Mouse (Mus musculus) layer of hippocampus, postnatal 25 days (tissue): ENCODE measurements around the gene Arhgef10l. TPM values are rescaled to one million over a fixed set of nuclear protein-coding genes. Genes with fewer than 3 reads are reported as not detected.

Source experiments
- DNase-seq, 2 experiments: peaks; one replicate each; pipeline ENCODE4 v3.0.0; 2022; ENCODE audit warnings: mixed read lengths in 2 of 2, low spot score in 1 of 2; ENCODE audit errors: extremely low spot score in 1 of 2
- total RNA-seq, 2 experiments: library from RNA; stranded (reverse); gene quantifications; 2 replicates each; pipeline ENCODE4 v1.2.3; 2021

Arhgef10l gene
- 10 to 100 TPM; 43.4 to 46.6 TPM for total RNA-seq

DNA sequence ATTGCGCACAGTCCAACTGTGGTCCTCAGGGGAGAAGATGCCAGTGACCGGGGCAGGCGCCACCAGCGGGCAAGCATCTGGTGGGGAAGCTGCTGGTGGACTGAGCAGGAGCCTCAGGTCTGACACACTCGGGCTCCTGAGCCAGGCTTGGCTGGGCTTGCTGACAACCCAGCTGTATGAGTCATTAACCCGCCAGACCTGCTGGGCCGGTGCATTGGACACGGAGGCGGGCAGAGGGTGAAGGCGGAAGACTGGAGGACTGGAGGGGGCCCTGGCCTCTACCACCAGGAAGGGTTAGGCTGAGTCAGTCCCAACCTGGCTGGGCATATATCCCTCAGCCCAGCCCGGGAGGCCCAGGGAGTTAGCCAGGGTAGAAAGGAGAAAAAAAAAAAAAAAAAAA, at the start of gene Arhgef10l:
Gene Arhgef10l, minus strand, starts transcription at position 253 of the 400 bp plus-strand sequence.
- no peak for DNase-seq

GRCm38 (mm10) chr4:140714586-140714985, 48.8 kb upstream of the Arhgef10l start:
- no peak for DNase-seq

- DNase-seq: peak; percentile 94 to 97
These were observed 47.9 kb upstream of the Arhgef10l start for GRCm38 (mm10) chr4:140713480-140714365.

- no peak for DNase-seq
These were observed 45.5 kb upstream of the Arhgef10l start for GRCm38 (mm10) chr4:140711360-140711759.

- no peak for DNase-seq
These were observed 45.0 kb upstream of the Arhgef10l start for GRCm38 (mm10) chr4:140710781-140711180.

DNA sequence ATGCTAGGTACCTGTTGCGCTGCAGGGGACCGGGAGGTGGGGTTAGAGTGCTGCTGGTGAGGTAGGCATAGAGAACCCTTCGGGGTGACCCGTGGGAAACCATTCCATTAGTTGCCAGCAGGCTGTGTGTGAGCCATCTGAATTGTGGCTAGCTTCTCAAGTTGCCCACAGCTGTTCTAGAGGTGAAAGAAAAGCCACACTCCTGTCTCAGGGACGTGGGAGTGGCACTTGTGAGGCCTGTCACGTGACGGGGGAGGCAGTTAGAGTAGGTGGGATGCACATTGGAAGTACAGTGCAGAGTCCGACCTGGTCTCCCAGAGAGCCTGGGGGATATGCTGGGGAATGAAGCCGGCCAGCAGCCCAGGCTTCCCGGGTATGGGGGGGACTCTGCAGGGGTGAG, 43.8 kb upstream of the Arhgef10l start:
- no peak for DNase-seq

DNA sequence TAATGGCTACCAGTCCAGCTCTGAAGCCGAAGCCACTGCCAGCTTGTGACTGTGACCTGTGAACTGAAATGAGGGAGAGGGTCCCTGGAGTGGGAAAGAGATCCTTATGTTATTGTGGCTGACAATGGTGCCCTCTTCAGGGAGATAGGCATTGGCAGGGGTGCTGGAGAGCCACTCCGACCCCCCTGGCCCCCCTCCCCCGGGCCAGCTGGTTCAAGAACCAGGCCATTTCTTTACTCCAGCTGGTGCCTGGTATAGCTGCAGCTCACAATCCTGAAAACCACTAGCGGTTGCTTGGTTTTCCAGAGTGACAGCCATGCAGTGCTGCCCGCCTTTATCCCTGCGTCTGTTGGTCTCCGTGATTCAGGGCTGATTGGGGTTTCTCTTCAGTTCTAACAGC, 43.3 kb upstream of the Arhgef10l start:
- DNase-seq: no peak

GRCm38 (mm10) chr4:140708297-140708927, 42.6 kb upstream of the Arhgef10l start:
- DNase-seq: no peak

GRCm38 (mm10) chr4:140707615-140708014, 41.8 kb upstream of the Arhgef10l start:
- DNase-seq: no peak

GRCm38 (mm10) chr4:140704166-140704565, 38.4 kb upstream of the Arhgef10l start:
- DNase-seq: no peak

DNA sequence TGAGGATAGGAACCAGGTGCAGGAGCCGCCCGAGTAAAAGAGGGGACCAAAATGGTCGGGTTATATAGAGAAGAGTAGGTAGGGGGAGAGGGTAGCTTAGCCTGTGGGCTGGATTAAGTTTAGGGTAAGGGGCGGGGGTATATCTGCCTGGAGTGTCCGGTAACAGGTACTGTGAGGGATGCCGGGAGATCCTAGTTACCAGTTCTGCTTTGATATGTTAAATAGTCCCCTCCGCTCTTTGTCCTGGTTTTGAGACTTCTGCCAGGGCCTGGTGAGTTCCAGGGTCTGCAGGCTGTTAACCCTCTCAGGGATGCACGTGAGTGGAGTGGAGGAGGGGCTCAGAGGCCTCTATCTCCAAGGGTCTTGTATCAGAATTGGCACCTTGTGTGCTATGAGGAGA, 37.8 kb upstream of the Arhgef10l start:
- no peak for DNase-seq

- peak; percentile 62 to 63 for DNase-seq
These were observed 37.0 kb upstream of the Arhgef10l start for GRCm38 (mm10) chr4:140702611-140703327.

DNA sequence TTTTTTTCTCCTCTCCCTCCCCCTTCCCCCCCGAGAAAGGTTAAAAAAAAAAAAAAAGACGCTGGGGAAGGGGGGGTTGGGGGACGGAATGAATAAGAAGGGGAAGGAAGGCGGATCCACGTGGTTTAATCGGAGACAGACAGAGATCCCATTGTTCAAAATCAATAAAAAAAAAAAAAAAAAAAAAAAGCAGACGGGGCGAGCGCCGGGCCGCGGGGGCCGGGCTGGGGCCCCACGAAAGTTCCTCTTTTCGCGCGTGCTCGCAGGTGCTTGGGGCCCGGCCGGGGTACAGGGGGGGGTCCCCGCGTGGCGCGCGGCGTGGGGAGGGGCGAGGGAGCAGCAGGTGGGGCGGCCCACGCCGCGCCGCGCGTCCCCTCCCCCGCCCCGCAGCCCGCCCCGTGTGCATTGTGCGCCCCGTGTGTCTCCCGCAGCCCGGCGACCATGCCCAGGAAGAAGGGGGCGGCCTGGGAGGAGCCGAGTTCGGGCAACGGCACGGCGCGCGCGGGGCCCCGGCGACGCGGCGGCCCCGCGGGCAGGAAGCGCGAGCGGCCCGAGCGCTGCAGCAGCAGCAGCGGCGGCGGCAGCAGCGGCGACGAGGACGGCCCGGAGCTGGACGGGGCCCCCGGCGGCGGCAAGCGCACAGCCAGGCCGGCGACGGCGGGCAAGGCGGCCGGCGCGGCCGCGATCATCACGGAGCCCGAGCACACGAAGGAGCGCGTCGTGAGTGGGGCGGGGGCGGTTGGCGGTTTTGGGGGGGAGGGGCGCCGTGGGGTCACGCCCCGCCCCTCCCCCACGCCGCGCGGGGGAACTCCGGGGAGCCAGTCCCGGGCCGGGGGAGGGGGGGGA, 36.1 kb upstream of the Arhgef10l start:
- no peak for DNase-seq

GRCm38 (mm10) chr4:140701049-140701715, 35.4 kb upstream of the Arhgef10l start:
- peak; percentile 67 to 85 for DNase-seq

GRCm38 (mm10) chr4:140700269-140701018, 34.6 kb upstream of the Arhgef10l start, which contains the start of gene Rcc2:
Rcc2 (plus strand) TSS chr4:140700541.
- no peak for DNase-seq

GRCm38 (mm10) chr4:140699441-140700127, 33.8 kb upstream of the Arhgef10l start:
- DNase-seq: peak; percentile 40 to 48

DNA sequence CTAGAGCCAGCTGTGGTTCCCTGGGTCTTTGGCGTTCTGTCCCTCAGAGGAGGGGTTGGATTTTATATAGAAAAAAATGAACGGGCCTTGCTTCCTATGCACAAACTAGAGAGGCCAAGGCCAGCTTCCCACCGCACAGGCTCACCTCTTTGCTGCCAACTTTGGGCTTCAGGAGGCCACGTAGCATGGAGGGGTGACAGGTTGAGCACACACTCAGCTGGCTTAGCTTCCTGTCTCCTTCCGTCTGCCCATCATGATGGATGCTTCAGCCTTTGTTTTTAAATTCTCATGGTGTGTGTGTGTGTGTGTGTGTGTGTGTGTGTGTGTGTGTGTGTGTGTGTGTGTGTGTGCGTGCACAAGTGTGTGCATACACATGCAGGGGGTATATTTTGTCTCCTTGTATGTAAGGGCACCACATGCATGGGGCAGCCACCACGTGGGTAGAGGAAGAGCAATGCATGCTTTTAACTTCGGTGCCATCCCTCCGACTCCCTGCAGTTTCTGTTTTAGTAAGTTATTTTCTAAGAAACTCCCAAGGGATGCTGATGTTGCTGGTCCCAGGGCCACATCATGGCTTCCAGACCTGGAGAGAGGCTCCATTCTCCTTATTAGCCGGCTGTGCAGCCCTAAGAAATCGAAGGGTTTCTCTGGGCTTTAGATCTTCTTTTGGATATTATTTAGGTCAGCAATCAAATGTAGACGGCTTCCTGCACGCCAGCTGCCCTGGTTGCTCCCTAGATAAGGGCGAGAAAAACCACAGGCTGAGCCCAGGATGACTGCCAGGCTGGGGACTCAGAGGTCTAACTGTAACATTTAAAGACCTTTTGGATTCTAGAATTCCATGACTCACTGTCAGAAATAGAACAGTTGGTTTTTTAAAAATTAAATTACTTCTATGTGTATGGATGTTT, 30.1 kb upstream of the Arhgef10l start:
- no peak for DNase-seq
